Mouse (Mus musculus): ENCODE measurements at regions not wholly inside any gene's neighbourhood (a gene's known extent, or its start where the extent isn't known, plus 50 kb on each side); places are given as distances from the start of the nearest gene placed in this dataset.
"Not testable (repeated sequence)": the region's sequence is repeated elsewhere in the genome, so short reads cannot be mapped to it uniquely, and the experiment has no call there.

DNA sequence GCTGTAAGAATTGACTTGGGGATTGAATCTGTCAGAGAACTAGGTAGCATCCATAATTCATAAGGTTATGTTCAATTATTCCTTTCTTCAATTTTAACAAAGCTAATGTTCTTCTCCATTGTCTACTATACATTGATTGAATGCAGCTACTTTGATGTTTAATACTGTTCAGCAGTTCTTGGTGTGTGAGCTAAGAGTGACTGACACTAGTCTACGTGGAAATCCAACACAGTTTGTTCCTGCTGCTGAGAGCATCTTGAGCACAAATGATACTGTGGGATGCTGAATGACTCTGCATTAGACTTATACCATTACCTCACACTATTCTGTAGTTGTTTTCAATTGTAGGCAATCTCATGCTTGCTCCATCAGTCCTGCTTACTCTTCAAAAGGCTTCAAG lies 249.4 kb upstream of the Akr1e1 start:
- H3K4me3 ChIP-seq (replicated peaks; ENCODE audit: control insufficient read depth, low read depth, low read length): no peak overlapping the region
- 57% methylated on average over 1 of the region's 1 CpGs for WGBS
- H3K4me1 ChIP-seq (ENCODE audit: control insufficient read depth, insufficient read depth, low read length): no peaks in the 10 kb centered on the region
- no peak overlapping the region for H3K27ac ChIP-seq (ENCODE audit: control insufficient read depth, insufficient read depth, low read depth, low read length, poor library complexity)
- TF ChIP-seq CTCF (IDR thresholded peaks at IDR 0.05; ENCODE audit: control insufficient read depth, insufficient read depth, low read length): no peak
- TF ChIP-seq POLR2A (IDR thresholded peaks at IDR 0.05; ENCODE audit: borderline replicate concordance, control insufficient read depth, low read depth, low read length): no peak

- not testable (repeated sequence) for H3K4me3 ChIP-seq (replicated peaks; ENCODE audit: control insufficient read depth, low read depth, low read length); H3K27ac ChIP-seq (ENCODE audit: control insufficient read depth, insufficient read depth, low read depth, low read length, poor library complexity); H3K4me1 ChIP-seq (ENCODE audit: control insufficient read depth, insufficient read depth, low read length)
- WGBS: 85% methylated on average over 2 of the region's 2 CpGs
Measured at GRCm38 (mm10) chr13:4839481-4839880, 230.5 kb upstream of the Akr1e1 start.

DNA sequence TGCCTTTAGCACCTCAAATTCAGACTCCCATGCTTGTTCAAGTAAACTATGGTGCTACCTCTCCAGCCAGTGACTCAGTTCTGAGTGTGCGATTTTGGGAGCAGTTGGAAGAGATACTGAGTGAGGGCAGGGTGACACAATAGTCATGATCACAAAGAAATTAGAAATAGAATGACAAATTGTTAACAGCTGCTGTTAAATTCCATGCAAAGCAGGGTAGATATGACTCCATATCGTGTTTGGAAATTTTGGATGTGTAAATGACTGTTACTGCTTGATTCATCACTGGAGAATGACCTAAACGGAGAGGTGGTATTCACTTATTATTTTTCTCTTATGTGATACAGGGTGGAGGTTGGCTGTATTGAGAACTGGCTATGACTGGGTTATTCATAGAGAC lies 217.8 kb upstream of the Akr1e1 start:
- 73% methylated on average over 3 of the region's 3 CpGs for WGBS
- no peak for TF ChIP-seq POLR2A (IDR thresholded peaks at IDR 0.05; ENCODE audit: borderline replicate concordance, control insufficient read depth, low read depth, low read length)
- no peak for TF ChIP-seq CTCF (IDR thresholded peaks at IDR 0.05; ENCODE audit: control insufficient read depth, insufficient read depth, low read length)
- Histone ChIP-seq H3K4me3 (replicated peaks; ENCODE audit: control insufficient read depth, low read depth, low read length) (no peak overlapping the region), H3K4me1 (ENCODE audit: control insufficient read depth, insufficient read depth, low read length) (no peaks in the 10 kb centered on the region), H3K27ac (ENCODE audit: control insufficient read depth, insufficient read depth, low read depth, low read length, poor library complexity) (no peak overlapping the region)

GRCm38 (mm10) chr13:4825749-4826148 lies 216.8 kb upstream of the Akr1e1 start:
- not testable (repeated sequence) for H3K4me1 ChIP-seq (ENCODE audit: control insufficient read depth, insufficient read depth, low read length); H3K27ac ChIP-seq (ENCODE audit: control insufficient read depth, insufficient read depth, low read depth, low read length, poor library complexity); H3K4me3 ChIP-seq (replicated peaks; ENCODE audit: control insufficient read depth, low read depth, low read length)
- 86% methylated on average over 1 of the region's 1 CpGs for WGBS

DNA sequence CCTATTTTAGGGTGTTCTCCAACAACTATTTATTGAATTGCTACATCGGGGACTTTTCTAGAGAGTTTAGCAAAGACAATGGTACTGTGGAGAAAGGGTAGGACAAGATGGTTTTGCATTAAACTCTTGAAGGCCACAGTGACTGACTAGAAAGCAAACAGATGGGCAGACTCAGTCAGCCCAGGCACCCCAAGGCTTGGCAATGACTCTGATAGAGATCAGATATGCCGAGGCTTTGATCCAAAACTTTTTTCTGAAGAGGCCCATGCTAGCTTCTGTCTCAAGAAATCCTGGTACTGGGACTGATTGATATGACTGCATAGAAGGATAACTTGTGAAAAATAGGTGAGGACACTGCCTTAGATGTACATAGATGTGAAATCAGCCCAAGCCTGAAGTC lies 197.9 kb upstream of the Akr1e1 start:
- Histone ChIP-seq H3K27ac (ENCODE audit: control insufficient read depth, insufficient read depth, low read depth, low read length, poor library complexity) (no peak overlapping the region), H3K4me1 (ENCODE audit: control insufficient read depth, insufficient read depth, low read length) (no peaks in the 10 kb centered on the region), H3K4me3 (replicated peaks; ENCODE audit: control insufficient read depth, low read depth, low read length) (no peak overlapping the region)
- TF ChIP-seq POLR2A (IDR thresholded peaks at IDR 0.05; ENCODE audit: borderline replicate concordance, control insufficient read depth, low read depth, low read length) (no peak), CTCF (IDR thresholded peaks at IDR 0.05; ENCODE audit: control insufficient read depth, insufficient read depth, low read length) (no peak)
- WGBS: 81% methylated on average over 2 of the region's 2 CpGs

- no peak for TF ChIP-seq CTCF (IDR thresholded peaks at IDR 0.05; ENCODE audit: control insufficient read depth, insufficient read depth, low read length)
- no peak for TF ChIP-seq POLR2A (IDR thresholded peaks at IDR 0.05; ENCODE audit: borderline replicate concordance, control insufficient read depth, low read depth, low read length)
- H3K4me3 ChIP-seq (replicated peaks; ENCODE audit: control insufficient read depth, low read depth, low read length): no peak overlapping the region
- H3K4me1 ChIP-seq (ENCODE audit: control insufficient read depth, insufficient read depth, low read length): no peaks in the 10 kb centered on the region
- H3K27ac ChIP-seq (ENCODE audit: control insufficient read depth, insufficient read depth, low read depth, low read length, poor library complexity): no peak overlapping the region
- WGBS: 90% methylated on average over 14 of the region's 14 CpGs
Measured at GRCm38 (mm10) chr13:4800666-4801065, 191.7 kb upstream of the Akr1e1 start.

GRCm38 (mm10) chr13:4791139-4791538 lies 182.2 kb upstream of the Akr1e1 start:
- Histone ChIP-seq H3K4me1 (ENCODE audit: control insufficient read depth, insufficient read depth, low read length) (no peaks in the 10 kb centered on the region), H3K27ac (ENCODE audit: control insufficient read depth, insufficient read depth, low read depth, low read length, poor library complexity) (no peak overlapping the region), H3K4me3 (replicated peaks; ENCODE audit: control insufficient read depth, low read depth, low read length) (no peak overlapping the region)
- TF ChIP-seq POLR2A (IDR thresholded peaks at IDR 0.05; ENCODE audit: borderline replicate concordance, control insufficient read depth, low read depth, low read length): no peak
- no peak for TF ChIP-seq CTCF (IDR thresholded peaks at IDR 0.05; ENCODE audit: control insufficient read depth, insufficient read depth, low read length)
- WGBS: 46% methylated on average over 2 of the region's 2 CpGs

DNA sequence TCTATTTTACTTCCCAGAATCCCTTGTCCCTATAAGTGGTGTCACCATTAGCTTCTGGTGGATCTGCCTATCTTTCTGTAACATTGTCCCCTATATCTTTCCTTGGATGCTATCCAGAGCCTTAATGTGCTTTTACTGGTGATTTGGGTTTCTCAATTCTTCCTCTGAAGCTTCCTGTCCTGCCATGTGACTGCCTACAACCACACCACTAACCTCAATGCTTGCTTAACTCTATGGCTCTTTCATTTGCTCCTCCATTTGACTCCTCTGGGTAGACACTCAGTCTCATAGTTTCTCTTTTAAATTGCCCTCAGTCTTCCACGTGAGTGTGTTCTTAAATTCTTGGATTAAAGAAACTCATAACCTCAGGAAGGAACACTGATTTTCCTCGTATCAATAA lies 181.4 kb upstream of the Akr1e1 start:
- no peaks in the 10 kb centered on the region for H3K4me1 ChIP-seq (ENCODE audit: control insufficient read depth, insufficient read depth, low read length)
- 41% methylated on average over 2 of the region's 2 CpGs for WGBS
- no peak overlapping the region for H3K27ac ChIP-seq (ENCODE audit: control insufficient read depth, insufficient read depth, low read depth, low read length, poor library complexity)
- H3K4me3 ChIP-seq (replicated peaks; ENCODE audit: control insufficient read depth, low read depth, low read length): no peak overlapping the region
- no peak for TF ChIP-seq POLR2A (IDR thresholded peaks at IDR 0.05; ENCODE audit: borderline replicate concordance, control insufficient read depth, low read depth, low read length)
- TF ChIP-seq CTCF (IDR thresholded peaks at IDR 0.05; ENCODE audit: control insufficient read depth, insufficient read depth, low read length): no peak

DNA sequence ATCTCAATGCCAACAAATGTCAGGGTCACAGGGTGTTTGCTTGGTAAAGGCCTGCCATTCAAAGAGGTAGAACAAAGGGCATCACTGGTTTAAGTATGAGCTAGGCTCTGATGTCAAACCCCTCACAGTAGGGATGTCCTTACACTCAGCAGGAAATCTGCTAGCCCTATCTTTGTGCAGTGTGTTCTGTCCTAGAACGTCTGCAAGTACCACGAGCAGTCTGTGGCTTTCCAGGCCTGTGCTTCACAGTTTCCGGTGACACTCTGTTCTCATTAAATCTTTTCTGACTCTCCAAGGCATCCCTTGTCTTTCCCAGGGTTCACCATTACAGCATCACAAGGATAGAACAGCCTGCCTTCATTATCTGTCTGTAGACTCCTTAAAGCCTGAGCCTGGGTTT lies 174.3 kb upstream of the Akr1e1 start:
- no peak overlapping the region for H3K4me3 ChIP-seq (replicated peaks; ENCODE audit: control insufficient read depth, low read depth, low read length)
- no peaks in the 10 kb centered on the region for H3K4me1 ChIP-seq (ENCODE audit: control insufficient read depth, insufficient read depth, low read length)
- WGBS: 37% methylated on average over 3 of the region's 3 CpGs
- TF ChIP-seq CTCF (IDR thresholded peaks at IDR 0.05; ENCODE audit: control insufficient read depth, insufficient read depth, low read length) (no peak), POLR2A (IDR thresholded peaks at IDR 0.05; ENCODE audit: borderline replicate concordance, control insufficient read depth, low read depth, low read length) (no peak)
- H3K27ac ChIP-seq (ENCODE audit: control insufficient read depth, insufficient read depth, low read depth, low read length, poor library complexity): no peak overlapping the region

DNA sequence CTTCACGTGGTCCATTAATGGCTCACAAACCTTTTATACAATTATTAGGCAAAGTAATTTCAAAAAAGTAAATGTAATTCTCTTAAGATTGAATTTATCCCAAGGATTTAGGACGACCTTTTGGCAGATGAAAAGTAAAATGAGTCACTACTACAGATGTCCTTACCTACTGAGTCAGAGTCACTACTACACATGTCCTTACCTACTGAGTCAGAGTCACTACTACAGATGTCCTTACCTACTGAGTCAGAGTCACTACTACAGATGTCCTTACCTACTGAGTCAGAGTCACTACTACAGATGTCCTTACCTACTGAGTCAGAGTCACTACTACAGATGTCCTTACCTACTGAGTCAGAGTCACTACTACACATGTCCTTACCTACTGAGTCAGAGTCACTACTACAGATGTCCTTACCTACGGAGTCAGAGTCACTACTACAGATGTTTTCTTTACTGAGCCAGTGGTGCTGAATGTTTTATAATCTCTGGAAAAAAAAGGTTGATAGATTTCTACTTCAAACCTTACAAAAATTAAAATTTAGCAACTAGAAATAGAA lies 169.4 kb upstream of the Akr1e1 start:
- H3K27ac ChIP-seq (ENCODE audit: control insufficient read depth, insufficient read depth, low read depth, low read length, poor library complexity); H3K4me1 ChIP-seq (ENCODE audit: control insufficient read depth, insufficient read depth, low read length); H3K4me3 ChIP-seq (replicated peaks; ENCODE audit: control insufficient read depth, low read depth, low read length): not testable (repeated sequence)
- 63% methylated on average over 3 of the region's 3 CpGs for WGBS

All from bone marrow, adult 2 months (tissue).